In genomic region chr13:9938798-9939485, GRCm38 (mm10) we compare ENCODE assay signal across 15 mouse cellular contexts.
DNase-seq lines count a peak whose midpoint lies in the region; ATAC-seq and TF ChIP-seq lines count a peak whose summit lies in the region.
"Had no signal": no experiment of that assay in that cellular context is flagged by ENCODE, and none has a peak within 500 bp of the region (broad histone marks: within the 10 kb centered on the region; RNA-seq: fewer than 3 reads in every experiment).

No protein-coding gene starts in this region.

- H3K9ac ChIP-seq in MEL (ENCODE audit: control insufficient read depth, low read depth, low read length, poor library complexity, severe bottlenecking), result no peak overlapping the region
- no peak overlapping the region for H3K9ac ChIP-seq in heart, embryonic 14.5 days (ENCODE audit: low read length)
- no peak overlapping the region for H3K9ac ChIP-seq in lung, postnatal 0 days (replicated peaks; ENCODE audit: low read depth)
- H3K9ac ChIP-seq: liver, embryonic 14.5 days had no signal

- DNase-seq in heart, adult 9 months (ENCODE audit: low spot score in 2 of 2), result peak; percentile 12 to 13
- no peak for DNase-seq in heart, adult 8-10 months (ENCODE audit: low spot score)
- peak; percentile 87 for DNase-seq in MEL (ENCODE audit: low read depth, low spot score)
- peak; percentile 56 for DNase-seq in lung, postnatal 0 days (ENCODE audit: low spot score)
- no peak for DNase-seq in thymus, postnatal 36 days
- no peak for DNase-seq in testis, postnatal 14 days (ENCODE audit: low spot score)
- no peak for DNase-seq in cerebellum, adult 11 months
- DNase-seq: adrenal gland, postnatal 14 days; gastrocnemius, postnatal 10 days; thymus, postnatal 14 days had no signal

- no peak overlapping the region for H3K4me3 ChIP-seq in MEL (ENCODE audit: control insufficient read depth in 1 of 2, insufficient read depth in 1 of 2, low read depth in 2 of 2, low read length in 2 of 2)
- no peak overlapping the region for H3K4me3 ChIP-seq in heart, embryonic 14.5 days (ENCODE audit: control insufficient read depth in 1 of 2, insufficient read depth in 1 of 2, low read depth in 1 of 2, low read length in 2 of 2)
- H3K4me3 ChIP-seq in lung, postnatal 0 days (ENCODE audit: low read depth, low read length), result no peak overlapping the region

- TF ChIP-seq RAD21 in MEL (IDR thresholded peaks at IDR 0.05; ENCODE audit: low read depth, low read length), result no peak

- no peak overlapping the region for H3K4me2 ChIP-seq in heart, embryonic 14.5 days (ENCODE audit: low read length)
- H3K4me2 ChIP-seq in lung, postnatal 0 days (replicated peaks; ENCODE audit: low read depth, low read length), result no peak overlapping the region

- H3K36me3 ChIP-seq in MEL (ENCODE audit: control insufficient read depth in 1 of 2, insufficient read depth in 2 of 2, low read length in 2 of 2), result peaks cover 0 to 8% of the 10 kb centered on the region in 2 experiments; a peak in 2 of 4 replicates
- H3K36me3 ChIP-seq in heart, embryonic 14.5 days (ENCODE audit: control insufficient read depth, insufficient read depth, low read length), result no peaks in the 10 kb centered on the region
- no peaks in the 10 kb centered on the region for H3K36me3 ChIP-seq in lung, postnatal 0 days (ENCODE audit: insufficient read depth, low read length)

- TF ChIP-seq EP300 in MEL (IDR thresholded peaks at IDR 0.05; ENCODE audit: low read depth in 1 of 2, low read length in 2 of 2), result peak; percentile 93 to 94
- peak; percentile 62; the same call in 1 of the 2 replicates for TF ChIP-seq EP300 in lung, postnatal 0 days (IDR thresholded peaks at IDR 0.05)

- no peaks in the 10 kb centered on the region for H3K79me2 ChIP-seq in MEL (ENCODE audit: control insufficient read depth, insufficient read depth, low read length, poor library complexity)

- WGBS in heart, embryonic 14.5 days, result 45% methylated on average over 3 of the region's 3 CpGs
- WGBS in lung, postnatal 0 days, result 41% methylated on average over 3 of the region's 3 CpGs

- peak; percentile 81 for ATAC-seq in heart, embryonic 14.5 days (ENCODE audit: insufficient number of reproducible peaks, insufficient read depth, low FRiP score, low read depth)
- ATAC-seq in lung, postnatal 0 days, result peak; percentile 88
- ATAC-seq: forebrain, embryonic 14.5 days; hindbrain, postnatal 0 days; Patski had no signal

- H3K4me1 ChIP-seq in MEL (ENCODE audit: control insufficient read depth in 1 of 2, insufficient read depth in 2 of 2, low read length in 2 of 2), result peaks cover 6% of the 10 kb centered on the region in 2 experiments; a peak in 3 of 4 replicates
- H3K4me1 ChIP-seq in heart, embryonic 14.5 days (ENCODE audit: control insufficient read depth in 2 of 2, insufficient read depth in 2 of 2, low read length in 2 of 2), result 0 out of 4 replicates have a peak, but pooled peaks cover 0 to 4% of the 10 kb centered on the region in 2 experiments
- no peaks in the 10 kb centered on the region; the same call in 1 of the 2 replicates for H3K4me1 ChIP-seq in lung, postnatal 0 days (ENCODE audit: insufficient read depth, low read depth, low read length)

- H3K27ac ChIP-seq in MEL (ENCODE audit: control insufficient read depth, low read depth, low read length), result peak overlapping the region; percentile 87
- peak overlapping the region; percentile 37 to 51 for H3K27ac ChIP-seq in heart, embryonic 14.5 days (replicated peaks in 1 of 2; ENCODE audit: control insufficient read depth in 1 of 2, insufficient read depth in 1 of 2, low read depth in 2 of 2, low read length in 2 of 2)
- H3K27ac ChIP-seq in lung, postnatal 0 days (ENCODE audit: low read length), result no peak overlapping the region
- H3K27ac ChIP-seq: hindbrain, postnatal 0 days; liver, embryonic 14.5 days had no signal

- TF ChIP-seq POLR2A in MEL (IDR thresholded peaks at IDR 0.05; ENCODE audit: control insufficient read depth in 1 of 2, insufficient read depth in 1 of 2, low read depth in 1 of 2, low read length in 2 of 2, poor library complexity in 1 of 2), result no peak

- no peak for TF ChIP-seq CTCF in MEL (IDR thresholded peaks at IDR 0.05 in 2 of 3, conservative IDR thresholded peaks at IDR 0.05 in 1 of 3; ENCODE audit: control insufficient read depth in 1 of 3, insufficient read depth in 1 of 3, low read depth in 2 of 3, low read length in 3 of 3, poor library complexity in 1 of 3, severe bottlenecking in 1 of 3)
- TF ChIP-seq CTCF in lung, postnatal 0 days (IDR thresholded peaks at IDR 0.05), result no peak

- no peaks in the 10 kb centered on the region for H3K27me3 ChIP-seq in MEL (ENCODE audit: control insufficient read depth in 1 of 2, insufficient read depth in 2 of 2, low read length in 2 of 2)
- no peaks in the 10 kb centered on the region for H3K27me3 ChIP-seq in heart, embryonic 14.5 days (ENCODE audit: control insufficient read depth, insufficient read depth, low read length)
- no peaks in the 10 kb centered on the region for H3K27me3 ChIP-seq in lung, postnatal 0 days (replicated peaks; ENCODE audit: insufficient read depth, low read length)
- H3K27me3 ChIP-seq: Patski had no signal

- H3K9me3 ChIP-seq in MEL (replicated peaks; ENCODE audit: insufficient read depth, low read length), result no peaks in the 10 kb centered on the region
- H3K9me3 ChIP-seq in heart, embryonic 14.5 days (ENCODE audit: control insufficient read depth, low read length), result peaks cover 3% of the 10 kb centered on the region; the same call in 1 of the 2 replicates
- no peaks in the 10 kb centered on the region for H3K9me3 ChIP-seq in lung, postnatal 0 days (ENCODE audit: low read length)

TF ChIP-seq in MEL, 35 proteins besides CTCF, POLR2A, EP300 and RAD21:
- TF ChIP-seq TBP (IDR thresholded peaks at IDR 0.05; ENCODE audit: low read depth, low read length) (no peak), BHLHE40 (IDR thresholded peaks at IDR 0.05; ENCODE audit: borderline replicate concordance, low read depth, low read length) (no peak), POLR2AphosphoS2 (IDR thresholded peaks at IDR 0.05; ENCODE audit: low read length) (no peak), GATA1 (IDR thresholded peaks at IDR 0.05; ENCODE audit: low read depth, low read length) (peak; percentile 85), MYB (IDR thresholded peaks at IDR 0.05; ENCODE audit: low read depth, low read length) (peak; percentile 57; the same call in 1 of the 2 replicates), ZC3H11A (IDR thresholded peaks at IDR 0.05; ENCODE audit: low read depth, low read length) (no peak), UBTF (IDR thresholded peaks at IDR 0.05; ENCODE audit: borderline replicate concordance, insufficient read depth, low read depth, low read length) (no peak), JUND (IDR thresholded peaks at IDR 0.05; ENCODE audit: low read depth, low read length) (no peak), KAT2A (conservative IDR thresholded peaks at IDR 0.05; ENCODE audit: low read depth, low read length) (no peak), ZNF384 (IDR thresholded peaks at IDR 0.05; ENCODE audit: low read depth, low read length) (no peak), CHD1 (IDR thresholded peaks at IDR 0.05; ENCODE audit: low read depth, low read length) (no peak), CHD2 (IDR thresholded peaks at IDR 0.05; ENCODE audit: low read length) (no peak), USF2 (IDR thresholded peaks at IDR 0.05; ENCODE audit: borderline replicate concordance in 1 of 2, insufficient read depth in 1 of 2, low read depth in 1 of 2, low read length in 2 of 2) (no peak), MAX (IDR thresholded peaks at IDR 0.05; ENCODE audit: low read length) (no peak), TCF12 (IDR thresholded peaks at IDR 0.05; ENCODE audit: low read depth, low read length) (peak; percentile 94), USF1 (IDR thresholded peaks at IDR 0.05; ENCODE audit: low read depth, low read length) (no peak), MXI1 (IDR thresholded peaks at IDR 0.05; ENCODE audit: low read depth, low read length) (no peak), NRF1 (IDR thresholded peaks at IDR 0.05; ENCODE audit: insufficient read depth, low read depth, low read length, poor library complexity, severe bottlenecking) (no peak), TAL1 (IDR thresholded peaks at IDR 0.05; ENCODE audit: low read length) (peak; percentile 94), HCFC1 (IDR thresholded peaks at IDR 0.05; ENCODE audit: low read depth, low read length) (no peak), MAZ (IDR thresholded peaks at IDR 0.05; ENCODE audit: low read depth, low read length) (no peak), ETS1 (IDR thresholded peaks at IDR 0.05; ENCODE audit: low read depth, low read length) (peak; percentile 69), MYC (IDR thresholded peaks at IDR 0.05; ENCODE audit: low read depth, low read length) (no peak), NELFE (IDR thresholded peaks at IDR 0.05; ENCODE audit: low read depth, low read length) (no peak), SMC3 (IDR thresholded peaks at IDR 0.05; ENCODE audit: low read depth, low read length) (no peak), ELF1 (IDR thresholded peaks at IDR 0.05; ENCODE audit: low read depth, low read length) (no peak), POLR2AphosphoS5 (IDR thresholded peaks at IDR 0.05; ENCODE audit: borderline replicate concordance, low read depth, low read length) (no peak), MEF2A (IDR thresholded peaks at IDR 0.05; ENCODE audit: extremely low read depth, insufficient replicate concordance, low read depth, low read length, poor library complexity, severe bottlenecking) (no peak), RCOR1 (IDR thresholded peaks at IDR 0.05; ENCODE audit: low read depth, low read length) (peak; percentile 72; the same call in 1 of the 2 replicates), E2F4 (IDR thresholded peaks at IDR 0.05; ENCODE audit: borderline replicate concordance, low read depth, low read length) (no peak), GABPA (IDR thresholded peaks at IDR 0.05; ENCODE audit: low read depth, low read length) (no peak), ZKSCAN1 (IDR thresholded peaks at IDR 0.05; ENCODE audit: low read depth, low read length) (no peak), MAFK (IDR thresholded peaks at IDR 0.05; ENCODE audit: borderline replicate concordance, low read depth, low read length) (no peak), ZMIZ1 (IDR thresholded peaks at IDR 0.05; ENCODE audit: low read depth, low read length) (no peak), SIN3A (IDR thresholded peaks at IDR 0.05; ENCODE audit: low read length) (no peak)

Comparison
In these comparisons a context has a peak if more than half of its experiments do, and no peak if none do; other contexts are left out.
1. DNase-seq: peak in heart, adult 9 months (2 of 2), MEL (single experiment) and lung, postnatal 0 days (single experiment); none in heart, adult 8-10 months (single experiment), thymus, postnatal 36 days (0 of 2), testis, postnatal 14 days (single experiment) and cerebellum, adult 11 months (single experiment).